Mouse (Mus musculus) heart, embryonic 14.5 days (tissue): ENCODE measurements around the gene Mis12. TPM values are rescaled to one million over a fixed set of nuclear protein-coding genes. Genes with fewer than 3 reads are reported as not detected.

ENCODE experiments used
- ATAC-seq: fragments of 200-750 bp; cut with Nextera tagmentation; 2 replicates; pipeline ENCODE4 v1.8.0; 2017; ENCODE audit warnings: low read depth, moderate TSS enrichment; ENCODE audit not compliant: insufficient number of reproducible peaks, insufficient read depth, low FRiP score
- H3K27ac ChIP-seq, 2 experiments: fragments of 200-500 bp in 1 of 2; fragments of 300-500 bp in 1 of 2; sonication (generic) in 1 of 2; replicated peaks in 1 of 2; 2 replicates each; pipeline ENCODE4 v1.5.1; 2012 to 2014; ENCODE audit warnings: low read depth in 2 of 2, low read length in 2 of 2, control low read depth in 1 of 2, mild to moderate bottlenecking in 1 of 2, mixed read lengths in 1 of 2; ENCODE audit not compliant: control insufficient read depth in 1 of 2, insufficient read depth in 1 of 2
- H3K27me3 ChIP-seq: fragments of 300-500 bp; sonication (generic); 2 replicates; pipeline ENCODE4 v1.6.1; 2014; ENCODE audit warnings: mild to moderate bottlenecking, low read length, control low read depth; ENCODE audit not compliant: control insufficient read depth, insufficient read depth
- H3K36me3 ChIP-seq: fragments of 300-500 bp; sonication (generic); 2 replicates; pipeline ENCODE4 v1.6.1; 2014; ENCODE audit warnings: mild to moderate bottlenecking, control low read depth, low read length, mixed read lengths; ENCODE audit not compliant: control insufficient read depth, insufficient read depth
- H3K4me1 ChIP-seq, 2 experiments: fragments of 200-500 bp in 1 of 2; fragments of 300-500 bp in 1 of 2; sonication (generic) in 1 of 2; 2 replicates each; pipeline ENCODE4 v1.6.1; 2012 to 2014; ENCODE audit warnings: low read length in 2 of 2, control low read depth in 1 of 2, mixed read lengths in 1 of 2; ENCODE audit not compliant: control insufficient read depth in 2 of 2, insufficient read depth in 2 of 2
- H3K4me2 ChIP-seq: fragments of 300-500 bp; sonication (generic); 2 replicates; pipeline ENCODE4 v1.6.1; 2014; ENCODE audit warnings: mild to moderate bottlenecking, low read length
- H3K4me3 ChIP-seq, 2 experiments: fragments of 200-500 bp in 1 of 2; fragments of 300-500 bp in 1 of 2; sonication (generic) in 1 of 2; 2 replicates each; pipeline ENCODE4 v1.5.1; 2012 to 2014; ENCODE audit warnings: low read length in 2 of 2, mild to moderate bottlenecking in 2 of 2, control low read depth in 1 of 2, low read depth in 1 of 2, moderate library complexity in 1 of 2; ENCODE audit not compliant: control insufficient read depth in 1 of 2, insufficient read depth in 1 of 2
- H3K9ac ChIP-seq: fragments of 300-500 bp; sonication (generic); 2 replicates; pipeline ENCODE4 v1.6.1; 2014; ENCODE audit warnings: mild to moderate bottlenecking, low read length
- H3K9me3 ChIP-seq: fragments of 300-500 bp; sonication (generic); 2 replicates; pipeline ENCODE4 v1.6.1; 2016; ENCODE audit warnings: low read length, control low read depth; ENCODE audit not compliant: control insufficient read depth
- WGBS: fragments of 180-500 bp; shearing (Covaris S2); extraction: QIAGEN DNeasy Blood & Tissue Kit; methylation state at CpG from one replicate; pipeline ENCODE4 v1.1.7; 2014; 5-methylcytosine and 5-hydroxymethylcytosine counted together
- polyA plus RNA-seq: library from polyadenylated mRNA; unstranded; fragments of >200 nt; fragmentation: Nextera tagmentation; extraction: Ambion mirVana; gene quantifications from 2 replicates; pipeline ENCODE4 v1.2.1, GENCODE M21; 2014

Mis12 gene
- polyA plus RNA-seq, 1 experiment from 2014 or later = 17.2 TPM

GRCm38 (mm10) chr11:71018416-71019200, 803 bp upstream of the Mis12 start:
- ATAC-seq = peak; percentile 13; the same call in 1 of the 2 replicates
- WGBS = 5% methylated on average over 28 of the region's 28 CpGs
- peak overlapping the region; percentile 28 to 53; a peak in 3 of 4 replicates for H3K27ac ChIP-seq

GRCm38 (mm10) chr11:71028280-71028679, 8.9 kb downstream of the Mis12 start:
- WGBS = 73% methylated on average over 3 of the region's 3 CpGs
- no peak overlapping the region for H3K9ac ChIP-seq
- H3K4me2 ChIP-seq = no peak overlapping the region
- no peaks in the 10 kb centered on the region for H3K4me1 ChIP-seq
- ATAC-seq = no peak
- no peaks in the 10 kb centered on the region for H3K9me3 ChIP-seq
- H3K4me3 ChIP-seq = no peak overlapping the region
- peaks cover 49% of the 10 kb centered on the region for H3K36me3 ChIP-seq
- H3K27ac ChIP-seq = no peak overlapping the region
- no peaks in the 10 kb centered on the region for H3K27me3 ChIP-seq

More at GRCm38 (mm10) chr11:71018416-71019200, 803 bp upstream of the Mis12 start:
- Histone ChIP-seq H3K4me2 (peak overlapping the region; percentile 74), H3K36me3 (peaks cover 28% of the 10 kb centered on the region), H3K27me3 (no peaks in the 10 kb centered on the region), H3K9me3 (no peaks in the 10 kb centered on the region), H3K9ac (peak overlapping the region; percentile 81), H3K4me1 (peaks cover 0 to 18% of the 10 kb centered on the region in 2 experiments; a peak in 2 of 4 replicates), H3K4me3 (peak overlapping the region; percentile 61 to 69)

- Histone ChIP-seq H3K4me1 (no peaks in the 10 kb centered on the region), H3K36me3 (peaks cover 38% of the 10 kb centered on the region), H3K9ac (no peak overlapping the region), H3K27me3 (no peaks in the 10 kb centered on the region), H3K27ac (no peak overlapping the region), H3K4me3 (no peak overlapping the region), H3K9me3 (no peaks in the 10 kb centered on the region), H3K4me2 (no peak overlapping the region)
- no peak for ATAC-seq
- 71% methylated on average over 3 of the region's 3 CpGs for WGBS
Measured at GRCm38 (mm10) chr11:71029403-71030118, 10.2 kb downstream of the Mis12 start.

- H3K4me3 ChIP-seq = peak overlapping the region; percentile 52 to 53; a peak in 3 of 4 replicates
- H3K9ac ChIP-seq = peak overlapping the region; percentile 69; the same call in 1 of the 2 replicates
- no peaks in the 10 kb centered on the region for H3K9me3 ChIP-seq
- peak overlapping the region; percentile 87 for H3K4me2 ChIP-seq
- no peaks in the 10 kb centered on the region for H3K4me1 ChIP-seq
- no peak for ATAC-seq
- peaks cover 13% of the 10 kb centered on the region for H3K36me3 ChIP-seq
- 64% methylated on average over 7 of the region's 7 CpGs for WGBS
- no peak overlapping the region for H3K27ac ChIP-seq
- no peaks in the 10 kb centered on the region for H3K27me3 ChIP-seq
Measured at GRCm38 (mm10) chr11:71032070-71032469, 12.7 kb downstream of the Mis12 start.

GRCm38 (mm10) chr11:71032491-71033162, 13.2 kb downstream of the Mis12 start:
- H3K9ac ChIP-seq = peak overlapping the region; percentile 69
- H3K4me3 ChIP-seq = peak overlapping the region; percentile 52 to 53
- H3K27ac ChIP-seq = peak overlapping the region; percentile 17 to 46
- no peaks in the 10 kb centered on the region for H3K9me3 ChIP-seq
- H3K4me2 ChIP-seq = peak overlapping the region; percentile 87
- H3K36me3 ChIP-seq = peaks cover 8% of the 10 kb centered on the region
- H3K4me1 ChIP-seq = no peaks in the 10 kb centered on the region
- no peak for ATAC-seq
- H3K27me3 ChIP-seq = no peaks in the 10 kb centered on the region
- 9% methylated on average over 26 of the region's 26 CpGs for WGBS

- Histone ChIP-seq H3K27ac (peak within 1 kb of the TSS; percentile 17 to 46), H3K27me3 (no peaks in the 10 kb centered on the region), H3K9me3 (no peaks in the 10 kb centered on the region), H3K36me3 (peaks cover 1% of the 10 kb centered on the region; the same call in 1 of the 2 replicates), H3K4me1 (no peaks in the 10 kb centered on the region), H3K9ac (peak within 1 kb of the TSS; percentile 69), H3K4me3 (peak within 1 kb of the TSS; percentile 52 to 53), H3K4me2 (peak within 1 kb of the TSS; percentile 87)
- ATAC-seq = peak; percentile 88
- WGBS = under 1% methylated on average over 30 of the region's 31 CpGs
Measured at GRCm38 (mm10) chr11:71033163-71033761, 13.9 kb downstream of the Mis12 start, which contains the start of gene 6330403K07Rik. TSS of gene 6330403K07Rik (minus strand) at chr11:71033513.
